Mouse (Mus musculus) heart, embryonic 12.5 days (tissue): ENCODE data around the gene Sohlh2. TPM values are rescaled to one million over a fixed set of nuclear protein-coding genes. Genes with fewer than 3 reads are reported as not detected.

Experiments
- ATAC-seq: fragments of 200-750 bp; cut with Nextera tagmentation; 2 replicates; pipeline ENCODE4 v1.8.0; 2017; ENCODE audit warnings: moderate TSS enrichment, moderate library complexity; ENCODE audit not compliant: insufficient number of reproducible peaks, low FRiP score
- H3K27ac ChIP-seq: fragments of 300-500 bp; sonication (generic); 2 replicates; pipeline ENCODE4 v1.5.1; 2016; ENCODE audit warnings: mild to moderate bottlenecking, moderate library complexity; ENCODE audit not compliant: poor library complexity, severe bottlenecking
- H3K27me3 ChIP-seq: fragments of 300-500 bp; sonication (generic); replicated peaks from 2 replicates; pipeline ENCODE4 v1.6.1; 2016; ENCODE audit warnings: mild to moderate bottlenecking, moderate library complexity
- H3K36me3 ChIP-seq: fragments of 300-500 bp; sonication (generic); 2 replicates; pipeline ENCODE4 v1.6.1; 2016; ENCODE audit warnings: mild to moderate bottlenecking, moderate library complexity
- H3K4me1 ChIP-seq: fragments of 300-500 bp; sonication (generic); replicated peaks from 2 replicates; pipeline ENCODE4 v1.6.1; 2016; ENCODE audit warnings: mild to moderate bottlenecking
- H3K4me2 ChIP-seq: fragments of 300-500 bp; sonication (generic); 2 replicates; pipeline ENCODE4 v1.6.1; 2016; ENCODE audit warnings: mild to moderate bottlenecking, moderate library complexity
- H3K4me3 ChIP-seq: fragments of 300-500 bp; sonication (generic); 2 replicates; pipeline ENCODE4 v1.5.1; 2016; ENCODE audit warnings: mild to moderate bottlenecking
- H3K9ac ChIP-seq: fragments of 300-500 bp; sonication (generic); 2 replicates; pipeline ENCODE4 v1.6.1; 2016; ENCODE audit warnings: mild to moderate bottlenecking, moderate library complexity
- H3K9me3 ChIP-seq: fragments of 300-500 bp; sonication (generic); replicated peaks from 2 replicates; pipeline ENCODE4 v1.6.1; 2016; ENCODE audit warnings: mild to moderate bottlenecking, moderate library complexity
- WGBS: fragments of 180-500 bp; shearing (Covaris S2); methylation state at CpG from one replicate; pipeline ENCODE4 v1.1.7; 2016; 5-methylcytosine and 5-hydroxymethylcytosine counted together
- microRNA-seq: library from miRNA; unstranded; fragments of <30 nt; microRNA quantifications from one replicate; pipeline ENCODE4, GENCODE M21; 2017
- polyA plus RNA-seq: library from polyadenylated mRNA; unstranded; fragments of >200 nt; fragmentation: Nextera tagmentation; extraction: Ambion mirVana; gene quantifications from 2 replicates; pipeline ENCODE4 v1.2.1, GENCODE M21; 2016

Sohlh2 gene
- polyA plus RNA-seq, 1 experiment from 2014 or later = 0.06 TPM

DNA sequence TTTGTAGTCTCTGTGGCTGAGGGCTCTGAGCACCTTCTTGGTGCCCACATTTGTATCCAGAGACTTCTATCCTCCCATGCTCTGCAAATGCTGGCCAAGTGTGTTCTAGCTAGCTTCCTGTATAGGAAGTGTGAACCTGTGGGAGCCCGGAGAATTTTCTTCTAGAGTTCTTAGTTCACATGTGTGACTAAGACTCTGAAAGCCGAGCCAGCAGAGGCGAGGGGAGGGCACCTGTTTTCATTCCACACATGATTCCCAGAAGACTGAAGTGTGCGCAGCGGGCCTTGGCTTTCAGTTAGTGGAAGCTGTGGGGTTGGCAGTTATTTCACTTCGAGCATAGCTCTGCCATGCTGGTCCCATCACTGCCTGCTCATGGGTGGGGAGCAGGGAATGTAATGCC, 62.3 kb downstream of the Sohlh2 start:
- WGBS = 76% methylated on average over 6 of the region's 6 CpGs
- H3K4me3 ChIP-seq = no peak overlapping the region
- no peak for ATAC-seq
- H3K36me3 ChIP-seq = no peaks in the 10 kb centered on the region
- H3K27me3 ChIP-seq = peaks cover 27% of the 10 kb centered on the region
- no peak overlapping the region for H3K27ac ChIP-seq
- peaks cover 7% of the 10 kb centered on the region; the same call in 1 of the 2 replicates for H3K4me1 ChIP-seq
- 0 out of 2 replicates have a peak overlapping the region, but pooled peaks have one; percentile 97 for H3K4me2 ChIP-seq
- no peaks in the 10 kb centered on the region for H3K9me3 ChIP-seq
- H3K9ac ChIP-seq = no peak overlapping the region

DNA sequence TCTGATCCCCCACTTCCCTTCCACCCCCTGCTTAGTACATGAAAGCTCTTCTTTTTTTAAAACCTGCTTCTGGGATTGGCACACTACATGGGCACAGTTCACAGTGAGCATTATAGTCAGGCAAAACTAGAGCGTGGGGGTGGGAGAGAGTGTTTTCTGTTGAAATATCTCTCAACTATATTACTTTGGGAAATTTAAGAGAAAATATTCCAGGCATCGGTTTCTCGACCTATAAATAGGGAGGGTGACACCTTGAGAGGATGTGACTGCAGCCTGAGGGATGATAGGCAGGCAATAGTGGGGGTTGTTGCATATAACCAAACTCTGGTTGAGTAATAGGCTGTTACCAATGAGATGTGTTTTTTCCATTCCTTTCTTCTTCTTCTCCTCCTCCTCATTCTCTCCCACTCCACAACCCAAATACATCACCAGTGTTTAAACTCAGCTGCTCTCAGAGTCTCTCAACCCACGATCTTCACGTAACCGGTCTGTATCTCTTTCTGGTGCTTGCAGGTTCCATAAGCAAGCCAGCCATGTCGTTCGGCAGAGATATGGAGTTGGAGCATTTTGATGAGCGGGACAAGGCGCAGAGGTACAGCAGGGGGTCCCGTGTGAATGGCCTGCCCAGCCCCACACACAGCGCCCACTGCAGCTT, 64.9 kb downstream of the Sohlh2 start:
- no peak overlapping the region for H3K27ac ChIP-seq
- 76% methylated on average over 12 of the region's 12 CpGs for WGBS
- no peak overlapping the region for H3K9ac ChIP-seq
- no peaks in the 10 kb centered on the region for H3K9me3 ChIP-seq
- H3K36me3 ChIP-seq = no peaks in the 10 kb centered on the region
- H3K4me3 ChIP-seq = no peak overlapping the region
- ATAC-seq = no peak
- no peak overlapping the region for H3K4me2 ChIP-seq
- peaks cover 7% of the 10 kb centered on the region; the same call in 1 of the 2 replicates for H3K4me1 ChIP-seq
- H3K27me3 ChIP-seq = peaks cover 25% of the 10 kb centered on the region

DNA sequence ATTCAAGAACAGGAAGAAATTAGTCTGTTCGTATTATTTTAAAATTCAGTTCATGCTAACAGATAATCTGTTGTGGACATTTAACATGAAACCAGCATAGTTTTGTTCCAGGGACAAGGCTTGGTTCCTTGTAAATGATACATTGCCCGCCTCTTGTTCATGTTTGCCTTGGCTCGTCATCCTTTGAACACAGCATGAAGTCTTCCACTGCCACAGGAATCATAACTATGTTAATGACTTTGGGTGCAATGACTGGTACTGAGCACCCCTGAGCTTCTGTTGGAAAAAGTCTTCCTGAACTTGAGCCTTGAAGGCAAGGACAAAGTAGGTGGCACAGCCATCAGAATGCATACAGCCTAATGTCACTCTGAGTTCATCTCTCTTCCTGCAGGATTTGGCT, 66.2 kb downstream of the Sohlh2 start:
- Histone ChIP-seq H3K27ac (no peak overlapping the region), H3K9ac (no peak overlapping the region), H3K36me3 (no peaks in the 10 kb centered on the region), H3K4me3 (no peak overlapping the region), H3K4me2 (no peak overlapping the region), H3K9me3 (no peaks in the 10 kb centered on the region), H3K4me1 (peaks cover 2% of the 10 kb centered on the region; the same call in 1 of the 2 replicates), H3K27me3 (peaks cover 19% of the 10 kb centered on the region)
- 85% methylated on average over 3 of the region's 3 CpGs for whole genome bisulfite sequencing
- ATAC-seq = no peak

GRCm38 (mm10) chr3:55248508-55248907, 66.7 kb downstream of the Sohlh2 start:
- H3K4me1 ChIP-seq = no peaks in the 10 kb centered on the region
- peaks cover 17% of the 10 kb centered on the region for H3K27me3 ChIP-seq
- H3K9me3 ChIP-seq = no peaks in the 10 kb centered on the region
- ATAC-seq = no peak
- H3K27ac ChIP-seq = no peak overlapping the region
- no peaks in the 10 kb centered on the region for H3K36me3 ChIP-seq
- WGBS = 72% methylated on average over 6 of the region's 6 CpGs
- H3K4me2 ChIP-seq = no peak overlapping the region
- H3K4me3 ChIP-seq = no peak overlapping the region
- no peak overlapping the region for H3K9ac ChIP-seq

DNA sequence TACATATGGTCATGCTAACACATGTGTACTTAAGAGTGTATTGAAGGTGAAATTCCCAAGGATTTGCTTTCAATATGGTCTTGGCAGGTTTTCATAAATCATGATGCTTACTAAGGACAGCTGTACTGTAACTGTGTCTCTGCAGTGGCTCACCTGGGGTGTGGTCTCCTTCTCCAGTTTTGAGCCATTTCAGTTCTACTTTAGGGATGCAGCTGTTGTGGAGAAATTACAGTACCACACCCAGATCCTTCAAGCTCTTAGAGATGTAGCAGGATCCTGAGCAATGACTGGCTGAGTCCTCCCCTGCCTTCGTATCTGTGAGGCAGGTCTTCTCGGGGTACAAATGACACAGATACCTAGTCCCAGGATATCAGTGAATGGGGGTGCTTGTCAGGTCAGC, 68.8 kb downstream of the Sohlh2 start:
- Histone ChIP-seq H3K27me3 (0 out of 2 replicates have a peak, but pooled peaks cover 2% of the 10 kb centered on the region), H3K27ac (no peak overlapping the region), H3K4me2 (no peak overlapping the region), H3K4me3 (no peak overlapping the region), H3K9me3 (no peaks in the 10 kb centered on the region), H3K4me1 (no peaks in the 10 kb centered on the region), H3K9ac (no peak overlapping the region), H3K36me3 (no peaks in the 10 kb centered on the region)
- WGBS = 79% methylated on average over 2 of the region's 2 CpGs
- ATAC-seq = no peak

Small RNAs within 50 kb of the gene (microRNA-seq; reads per million reads assigned to microRNA genes)
- not detected for gene Gm22029

Other genes starting within 250 kb of the Sohlh2 start
- 1.3 and 2.0 TPM in 2 replicates for gene Ccna1, start 126.5 kb upstream of the Sohlh2 start, polyA plus RNA-seq
- gene Spg20, start 69.9 kb upstream of the Sohlh2 start, polyA plus RNA-seq = 49.0 and 49.1 TPM in 2 replicates
- 0.08 TPM in 1 of 2 replicates, not detected in the other for gene Ccdc169, start 44.7 kb upstream of the Sohlh2 start, polyA plus RNA-seq
- 8.6 and 9.3 TPM in 2 replicates for gene Dclk1, start 60.3 kb downstream of the Sohlh2 start, polyA plus RNA-seq